Mouse (Mus musculus) left cerebral cortex, adult 8-10 months (tissue): ENCODE data around the gene Cox6a1. TPM values are rescaled to one million over a fixed set of nuclear protein-coding genes. Genes with fewer than 3 reads are reported as not detected.
A peak's percentile ranks its signal among the peaks of the same experiment; 100 is the strongest.
"Not testable (repeated sequence)": the region's sequence is repeated elsewhere in the genome, so short reads cannot be mapped to it uniquely, and the experiment has no call there.

Experiments
- DNase-seq, 2 experiments: peaks; one replicate each; pipeline ENCODE4 v3.0.0; 2022; ENCODE audit warnings: low spot score in 2 of 2
- total RNA-seq, 4 experiments: library from RNA; stranded (reverse); gene quantifications; 2 replicates each; pipeline ENCODE4 v1.2.4; 2022

The Cox6a1 gene
- 100 to 1,000 TPM; 686 to 806 (median 740) TPM for total RNA-seq

DNA sequence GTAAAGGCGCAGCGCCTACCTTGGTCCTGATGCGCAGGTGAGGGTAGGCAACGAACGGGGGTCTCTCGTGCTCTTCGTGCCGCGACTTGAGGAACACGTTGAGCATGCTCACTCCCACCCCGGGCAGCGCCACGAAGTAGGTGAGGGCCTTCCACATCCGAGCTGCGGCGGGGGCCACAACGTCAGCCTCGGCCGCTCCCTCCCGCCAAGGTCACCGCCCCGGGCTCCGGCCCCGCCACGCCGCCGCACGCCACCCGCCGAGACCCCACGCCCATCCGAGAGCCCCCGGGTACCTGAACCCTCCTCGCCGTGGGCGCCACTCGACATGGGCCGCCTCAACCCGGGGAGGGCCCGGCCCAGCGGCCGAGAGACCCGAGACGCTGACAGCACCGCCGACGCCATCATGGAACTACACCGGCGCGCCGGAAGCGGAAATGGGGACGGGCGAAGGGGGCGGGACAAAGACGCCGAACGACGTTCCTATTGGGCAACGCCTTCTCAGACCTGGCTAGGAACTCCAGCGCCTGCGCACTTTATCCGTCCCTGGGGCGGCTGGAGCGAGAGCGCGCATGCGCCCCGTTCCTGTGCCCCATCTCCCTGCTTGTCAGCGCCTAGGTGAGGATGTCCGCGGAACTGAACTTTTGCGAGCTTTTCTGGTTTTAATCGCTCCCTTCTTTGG lies at the start of gene Cox6a1:
TSS of gene Cox6a1 (minus strand) at position 436 of the 679 bp plus-strand sequence.
- DNase-seq = peak; percentile 96 to 98

GRCm38 (mm10) chr5:115397839-115398780 lies 49.3 kb upstream of the Cox6a1 start:
- peak in 1 of 2 experiments; percentile 23 for DNase-seq

GRCm38 (mm10) chr5:115396654-115397053 lies 47.9 kb upstream of the Cox6a1 start:
- no peak for DNase-seq

DNA sequence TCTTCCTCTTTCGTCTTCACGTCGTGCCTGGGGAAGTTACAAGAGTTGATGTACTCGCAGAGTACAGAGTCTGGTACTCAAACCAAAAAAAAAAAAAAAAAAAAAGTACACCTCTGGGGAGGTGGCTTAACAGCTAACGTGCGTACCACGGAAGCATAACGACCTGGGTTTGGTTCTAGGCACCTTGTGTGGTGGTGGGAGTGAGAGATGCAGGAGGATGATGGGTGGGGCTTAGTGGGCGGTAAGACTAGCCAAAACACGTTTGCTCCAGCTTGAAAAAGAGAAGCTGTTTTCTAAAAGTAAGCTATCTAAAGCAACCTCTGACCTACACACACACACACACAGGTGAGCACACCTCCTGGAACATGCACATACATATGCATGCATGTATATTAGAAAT lies 46.1 kb upstream of the Cox6a1 start:
- no peak for DNase-seq

DNA sequence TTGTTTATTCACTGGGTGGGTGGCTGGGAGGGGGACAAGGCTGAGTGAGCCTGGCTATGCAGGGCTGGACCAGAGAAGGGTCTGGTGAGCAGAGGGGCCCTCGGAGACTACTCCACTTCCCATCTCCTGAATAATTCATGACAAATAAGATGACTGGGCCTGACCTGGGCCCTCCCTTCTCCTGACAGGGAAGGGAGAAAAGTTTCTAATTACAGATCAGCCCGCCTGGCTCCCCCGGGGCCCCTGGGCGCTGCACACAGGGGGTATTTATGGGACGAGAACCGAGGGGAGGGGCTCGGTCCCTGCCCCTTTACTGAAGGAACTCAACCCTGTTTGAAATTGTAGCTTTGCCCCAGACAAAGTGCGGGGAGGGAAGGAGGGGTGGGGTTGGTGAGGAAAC lies 45.4 kb upstream of the Cox6a1 start:
- DNase-seq = no peak

DNA sequence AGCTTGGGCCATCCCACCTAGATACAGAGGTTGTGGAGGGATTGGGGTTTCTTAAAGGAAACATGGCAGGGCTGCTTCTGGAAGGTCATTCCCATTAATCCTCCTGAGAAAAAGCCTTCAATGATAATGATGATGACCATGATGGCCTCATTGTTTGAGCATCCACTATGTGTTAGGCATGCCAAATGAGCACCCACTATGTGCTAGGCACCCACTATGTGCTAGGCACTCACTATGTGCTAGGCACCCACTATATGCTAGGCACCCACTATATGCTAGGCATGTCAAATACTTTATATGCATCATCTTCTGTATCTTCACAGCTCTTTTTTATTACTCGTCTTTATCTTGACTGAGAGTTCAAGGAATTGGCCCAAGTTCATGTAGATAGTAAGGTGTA lies 44.2 kb upstream of the Cox6a1 start:
- DNase-seq = no peak

GRCm38 (mm10) chr5:115391935-115392334 lies 43.2 kb upstream of the Cox6a1 start:
- no peak for DNase-seq

DNA sequence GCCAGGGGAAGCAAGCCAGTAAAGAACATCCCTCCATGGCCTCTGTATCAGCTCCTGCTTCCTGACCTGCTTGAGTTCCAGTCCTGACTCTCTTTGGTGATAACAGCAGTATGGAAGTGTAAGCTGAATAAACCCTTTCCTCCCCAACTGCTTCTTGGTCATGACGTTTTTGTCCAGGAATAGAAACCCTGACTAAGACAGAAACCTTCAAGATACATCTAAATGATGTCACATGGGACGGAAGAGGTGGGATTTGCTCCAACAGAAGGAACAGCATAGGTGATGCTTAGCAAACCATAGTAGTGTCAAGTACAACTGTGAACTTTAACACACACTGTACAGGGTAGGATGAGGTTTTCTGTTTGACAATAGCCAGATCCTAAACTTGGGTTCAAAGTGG lies 30.1 kb upstream of the Cox6a1 start:
- DNase-seq = not testable (repeated sequence)

- DNase-seq = no peak
Measured at GRCm38 (mm10) chr5:115375436-115375835, 26.7 kb upstream of the Cox6a1 start.

DNA sequence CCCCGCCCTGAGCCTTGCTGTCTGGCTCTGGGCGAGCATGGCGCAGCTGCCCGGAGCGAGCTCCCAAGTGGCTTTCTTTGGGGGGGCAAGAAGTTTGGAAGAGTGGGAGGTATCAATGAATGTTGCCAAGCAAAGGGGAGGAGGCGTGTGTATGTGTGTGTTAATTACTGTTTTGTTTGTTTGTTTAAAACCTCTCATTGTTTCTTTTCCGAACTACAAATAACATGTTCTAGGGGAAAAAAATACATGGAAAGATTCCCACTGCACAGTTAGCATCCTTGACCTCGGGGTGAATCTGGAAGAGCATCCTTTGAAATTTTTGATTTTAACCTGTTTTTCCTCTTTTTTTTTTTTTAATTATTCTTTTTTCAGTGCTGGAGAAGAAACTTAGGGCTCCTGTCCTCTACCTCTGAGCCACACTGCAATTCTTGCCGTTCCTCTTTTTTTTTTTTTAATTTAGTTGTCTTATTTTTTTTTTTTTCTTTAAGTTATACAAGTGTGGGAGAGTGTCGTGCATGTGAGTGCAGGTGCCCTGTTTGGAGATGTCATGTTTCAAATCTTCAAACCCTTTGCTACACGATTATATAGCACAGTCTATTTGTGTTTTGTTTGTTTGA lies 25.5 kb upstream of the Cox6a1 start:
- no peak for DNase-seq

- peak in 1 of 2 experiments; percentile 39 for DNase-seq
Measured at GRCm38 (mm10) chr5:115373441-115374203, 24.8 kb upstream of the Cox6a1 start.

- DNase-seq = no peak
Measured at GRCm38 (mm10) chr5:115371736-115372135, 23.0 kb upstream of the Cox6a1 start.

GRCm38 (mm10) chr5:115364782-115365181 lies 16.0 kb upstream of the Cox6a1 start:
- no peak for DNase-seq

DNA sequence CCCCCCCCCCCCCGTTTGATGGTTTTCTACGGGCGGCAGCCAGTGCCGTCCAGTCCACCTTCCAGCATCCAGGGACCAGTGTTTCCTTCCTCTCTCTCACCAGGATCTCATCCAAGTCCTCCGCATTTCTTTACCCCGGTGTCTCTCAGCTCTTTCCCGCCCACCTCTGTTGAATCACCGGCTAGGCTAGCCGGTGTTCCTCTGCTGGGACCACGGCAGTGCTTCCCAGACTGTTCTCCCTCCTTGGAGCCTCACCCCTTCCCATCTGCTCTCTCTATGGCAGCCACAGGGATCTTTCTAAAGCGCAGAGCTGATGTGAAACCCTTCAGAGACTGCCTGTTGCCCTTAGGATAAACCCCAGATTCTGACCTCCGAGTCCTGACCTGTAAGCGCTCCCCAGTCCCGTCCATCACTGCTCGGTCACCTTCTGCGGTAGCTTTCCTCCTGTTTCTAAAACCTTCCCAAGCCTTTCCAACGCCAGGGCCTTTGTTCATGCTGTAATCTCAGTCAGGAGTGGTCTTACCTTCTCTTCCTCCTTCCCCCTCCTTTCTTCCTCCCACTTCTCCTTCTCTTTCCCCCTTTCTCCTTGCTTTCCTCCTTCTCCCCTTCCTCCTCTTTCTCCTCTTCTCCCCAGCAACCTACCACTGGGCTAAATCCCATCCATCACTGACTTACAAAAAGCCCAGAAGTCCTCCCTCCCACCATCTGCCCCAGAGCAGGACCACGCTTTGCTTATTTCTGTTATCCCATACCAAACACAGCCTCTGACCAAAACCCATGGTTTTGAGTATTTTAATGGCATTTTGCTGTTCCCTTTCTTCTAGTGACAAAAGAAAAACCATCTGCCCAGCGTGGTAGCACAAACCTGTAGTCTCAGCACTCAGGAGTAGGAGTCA lies 14.3 kb upstream of the Cox6a1 start:
- DNase-seq = peak; percentile 14 to 88

GRCm38 (mm10) chr5:115362216-115362615 lies 13.4 kb upstream of the Cox6a1 start:
- DNase-seq = no peak

DNA sequence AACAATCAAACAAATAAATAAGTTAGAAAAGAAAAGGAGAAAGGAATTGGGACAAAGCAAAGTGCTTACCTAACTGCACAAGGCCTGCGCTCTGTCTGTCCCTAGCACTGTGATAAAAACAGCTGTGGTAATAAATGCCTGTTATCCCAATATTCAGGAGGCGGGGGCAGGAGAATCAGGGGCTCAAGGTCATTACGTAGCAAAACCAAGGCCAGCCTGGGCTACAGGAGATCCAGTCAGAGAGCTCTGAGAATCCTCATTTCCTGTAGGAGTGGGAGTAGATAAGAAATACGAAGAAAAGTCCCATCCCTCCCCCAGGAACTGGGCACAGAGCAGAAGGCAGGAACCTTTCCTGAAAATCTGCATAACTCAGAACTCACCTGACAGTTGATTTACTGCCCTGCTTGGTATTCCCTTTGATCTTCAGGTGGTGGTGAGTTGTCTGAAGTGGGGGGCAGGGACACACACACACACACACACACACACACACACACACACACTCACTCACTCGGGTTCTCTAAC lies 11.1 kb upstream of the Cox6a1 start:
- no peak for DNase-seq

DNA sequence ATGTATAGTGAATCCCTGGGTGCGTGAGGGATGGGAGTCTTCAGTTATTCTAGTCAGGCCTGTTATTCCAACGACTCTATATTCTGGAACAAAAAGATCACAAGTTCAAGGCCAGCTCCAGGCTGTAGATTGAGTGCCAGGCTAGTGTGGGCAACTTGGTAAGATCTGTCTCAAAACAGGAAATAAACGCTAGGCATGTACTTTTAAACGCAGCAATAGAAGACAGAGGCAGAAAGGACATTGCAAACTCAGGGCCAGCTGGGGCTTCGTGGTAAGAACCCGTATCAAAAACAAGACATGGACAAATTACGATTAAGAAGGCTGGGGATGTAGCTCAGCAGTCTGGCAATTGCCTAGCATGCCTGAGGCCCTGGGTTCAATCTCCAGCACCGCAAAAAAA lies 10.7 kb upstream of the Cox6a1 start:
- DNase-seq = no peak

DNA sequence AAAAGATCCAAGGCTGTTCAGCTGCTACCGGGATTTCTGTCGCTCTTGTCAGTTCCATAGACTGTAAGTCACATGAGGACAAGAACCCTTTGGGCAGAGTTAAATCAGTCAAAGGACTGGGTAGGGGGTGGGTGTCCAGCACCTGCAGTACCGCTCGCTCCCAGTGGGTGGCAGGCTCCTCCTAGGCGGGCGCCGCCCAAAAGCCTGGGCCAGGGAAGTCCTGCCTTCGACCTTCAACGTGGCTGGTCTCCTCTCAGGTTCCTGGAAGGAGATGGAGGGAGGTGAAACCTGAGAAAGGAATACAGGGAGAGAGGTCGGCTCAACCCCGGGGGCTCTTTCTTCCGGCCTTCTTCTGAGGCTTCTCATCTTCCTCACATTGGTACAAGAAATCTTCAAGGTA lies 10.1 kb upstream of the Cox6a1 start:
- DNase-seq = peak; percentile 41 to 81

- no peak for DNase-seq
Measured at GRCm38 (mm10) chr5:115355070-115355469, 6.3 kb upstream of the Cox6a1 start.

- no peak for DNase-seq
Measured at GRCm38 (mm10) chr5:115351348-115351747, 2.6 kb upstream of the Cox6a1 start.
